Mouse (Mus musculus) thymus, adult 18-20 months (tissue): ENCODE measurements at regions not wholly inside any gene's neighbourhood (a gene's known extent, or its start where the extent isn't known, plus 50 kb on each side); places are given as distances from the start of the nearest gene placed in this dataset.

Experiments used
- DNase-seq, 2 experiments: peaks; one replicate each; pipeline ENCODE4 v3.0.0; 2022; ENCODE audit warnings: mixed read lengths in 2 of 2

- DNase-seq = no peak
Observed at GRCm38 (mm10) chr7:135767493-135767892, 51.3 kb upstream of the Mki67 start.

GRCm38 (mm10) chr7:135768064-135768463 lies 51.9 kb upstream of the Mki67 start:
- DNase-seq = no peak

- peak; percentile 16 to 32 for DNase-seq
Observed at GRCm38 (mm10) chr7:135768592-135768991, 52.4 kb upstream of the Mki67 start.

GRCm38 (mm10) chr7:135769082-135769673 lies 53.0 kb upstream of the Mki67 start:
- DNase-seq = no peak

GRCm38 (mm10) chr7:135770051-135770450 lies 53.9 kb upstream of the Mki67 start:
- no peak for DNase-seq

- DNase-seq = no peak
Observed at GRCm38 (mm10) chr7:135775832-135776433, 59.8 kb upstream of the Mki67 start.

- no peak for DNase-seq
Observed at GRCm38 (mm10) chr7:135790167-135790566, 74.0 kb upstream of the Mki67 start.

GRCm38 (mm10) chr7:135790978-135791377 lies 74.8 kb upstream of the Mki67 start:
- DNase-seq = peak; percentile 11 to 15

GRCm38 (mm10) chr7:135791953-135792690 lies 76.0 kb upstream of the Mki67 start:
- DNase-seq = no peak

- DNase-seq = no peak
Observed at GRCm38 (mm10) chr7:135792918-135793317, 76.8 kb upstream of the Mki67 start.

GRCm38 (mm10) chr7:135794238-135794637 lies 78.1 kb upstream of the Mki67 start:
- no peak for DNase-seq

- no peak for DNase-seq
Observed at GRCm38 (mm10) chr7:135794679-135795078, 78.5 kb upstream of the Mki67 start.

GRCm38 (mm10) chr7:135798441-135798840 lies 82.3 kb upstream of the Mki67 start:
- no peak for DNase-seq

- DNase-seq = no peak
Observed at GRCm38 (mm10) chr7:135802598-135803121, 86.5 kb upstream of the Mki67 start.

GRCm38 (mm10) chr7:135804730-135805129 lies 88.6 kb upstream of the Mki67 start:
- DNase-seq = no peak

- DNase-seq = no peak
Observed at GRCm38 (mm10) chr7:135806139-135806538, 90.0 kb upstream of the Mki67 start.

GRCm38 (mm10) chr7:135806673-135807072 lies 90.5 kb upstream of the Mki67 start:
- no peak for DNase-seq

- no peak for DNase-seq
Observed at GRCm38 (mm10) chr7:135809167-135809566, 93.0 kb upstream of the Mki67 start.

- DNase-seq = no peak
Observed at GRCm38 (mm10) chr7:135809751-135810379, 93.7 kb upstream of the Mki67 start.

GRCm38 (mm10) chr7:135810971-135811370 lies 94.8 kb upstream of the Mki67 start:
- DNase-seq = no peak

GRCm38 (mm10) chr7:135813616-135814015 lies 97.5 kb upstream of the Mki67 start:
- DNase-seq = no peak

- no peak for DNase-seq
Observed at GRCm38 (mm10) chr7:135816191-135816590, 100.0 kb upstream of the Mki67 start.

GRCm38 (mm10) chr7:135817868-135818267 lies 101.7 kb upstream of the Mki67 start:
- no peak for DNase-seq
